Mouse (Mus musculus) megakaryocyte, adult 5-6 weeks (primary cell): ENCODE results near the gene Impdh1. TPM values are rescaled to one million over a fixed set of nuclear protein-coding genes. Genes with fewer than 3 reads are reported as not detected.

Experiments
- total RNA-seq, 2 experiments: library from RNA; stranded (forward) in 1 of 2; stranded (reverse) in 1 of 2; fragments of 153-499, 151-499 nt in 1 of 2; fragments of 221-1000, 200-1000 nt in 1 of 2; gene quantifications; 2 replicates each; pipeline versions ENCODE4 v1.2.3 to v1.2.4; 2015 to 2017

Gene Impdh1
- total RNA-seq, 2 experiments from 2014 or later, result 7.8 to 11.6 TPM

Other genes starting within 250 kb of the Impdh1 start
- gene Lep, start 156.1 kb downstream of the Impdh1 start, total RNA-seq (2015), result not detected in 2 replicates
- not detected in 2 replicates for gene Lep, start 156.1 kb downstream of the Impdh1 start, total RNA-seq (2017)
- 29.2 and 29.6 TPM in 2 replicates for gene Rbm28, start 51.4 kb downstream of the Impdh1 start, total RNA-seq (2015)
- 27.3 and 33.9 TPM in 2 replicates for gene Rbm28, start 51.4 kb downstream of the Impdh1 start, total RNA-seq (2017)
- not detected in 2 replicates for gene Prrt4, start 36.8 kb downstream of the Impdh1 start, total RNA-seq (2015)
- gene Prrt4, start 36.8 kb downstream of the Impdh1 start, total RNA-seq (2017), result not detected in 2 replicates
- 2.2 and 7.1 TPM in 2 replicates for gene Hilpda, start 56.1 kb upstream of the Impdh1 start, total RNA-seq (2015)
- 1.9 and 3.1 TPM in 2 replicates for gene Hilpda, start 56.1 kb upstream of the Impdh1 start, total RNA-seq (2017)
- gene Fam71f2, start 63.2 kb upstream of the Impdh1 start, total RNA-seq (2015), result not detected in 2 replicates
- not detected in 2 replicates for gene Fam71f2, start 63.2 kb upstream of the Impdh1 start, total RNA-seq (2017)
- gene Fam71f1, start 102.8 kb upstream of the Impdh1 start, total RNA-seq (2015), result not detected in 2 replicates
- not detected in 2 replicates for gene Fam71f1, start 102.8 kb upstream of the Impdh1 start, total RNA-seq (2017)
- gene Calu, start 131.7 kb upstream of the Impdh1 start, total RNA-seq (2015), result 53.9 and 57.4 TPM in 2 replicates
- 123 and 142 TPM in 2 replicates for gene Calu, start 131.7 kb upstream of the Impdh1 start, total RNA-seq (2017)
- not detected in 2 replicates for gene Opn1sw, start 172.1 kb upstream of the Impdh1 start, total RNA-seq (2015)
- gene Opn1sw, start 172.1 kb upstream of the Impdh1 start, total RNA-seq (2017), result not detected in 2 replicates
- gene Ccdc136, start 179.9 kb upstream of the Impdh1 start, total RNA-seq (2015), result 0.11 TPM in 1 of 2 replicates, not detected in the other
- gene Ccdc136, start 179.9 kb upstream of the Impdh1 start, total RNA-seq (2017), result 1.5 TPM in 1 of 2 replicates, not detected in the other
- gene Flnc, start 216.9 kb upstream of the Impdh1 start, total RNA-seq (2015), result not detected in 2 replicates
- gene Flnc, start 216.9 kb upstream of the Impdh1 start, total RNA-seq (2017), result not detected in 2 replicates